Mouse (Mus musculus) thymus, adult 2 months (tissue): ENCODE measurements around the gene B3galt2. TPM values are rescaled to one million over a fixed set of nuclear protein-coding genes. Genes with fewer than 3 reads are reported as not detected.
A peak's percentile ranks its signal among the peaks of the same experiment; 100 is the strongest.

ENCODE experiments used
- DNase-seq: peaks from one replicate; pipeline ENCODE4 v3.0.0; 2021
- H3K27ac ChIP-seq: fragments of 200-500 bp; 2 replicates; pipeline ENCODE4 v1.5.1; 2012; ENCODE audit warnings: low read length, control low read depth; ENCODE audit not compliant: control insufficient read depth, insufficient read depth
- H3K27me3 ChIP-seq: fragments of 200-500 bp; 2 replicates; pipeline ENCODE4 v1.6.1; 2012; ENCODE audit warnings: mild to moderate bottlenecking, low read length, moderate library complexity, mixed read lengths; ENCODE audit not compliant: control insufficient read depth, insufficient read depth
- H3K36me3 ChIP-seq: fragments of 200-500 bp; 2 replicates; pipeline ENCODE4 v1.6.1; 2012; ENCODE audit warnings: mild to moderate bottlenecking, low read length, moderate library complexity; ENCODE audit not compliant: control insufficient read depth, insufficient read depth
- H3K4me1 ChIP-seq: fragments of 200-500 bp; replicated peaks from 2 replicates; pipeline ENCODE4 v1.6.1; 2012; ENCODE audit warnings: low read length; ENCODE audit not compliant: control insufficient read depth, insufficient read depth
- H3K4me3 ChIP-seq: fragments of 200-500 bp; 2 replicates; pipeline ENCODE4 v1.5.1; 2012; ENCODE audit warnings: mild to moderate bottlenecking, low read length, control low read depth, moderate library complexity; ENCODE audit not compliant: control insufficient read depth, insufficient read depth
- CTCF ChIP-seq: fragments of 200-500 bp; IDR thresholded peaks from 2 replicates; pipeline ENCODE4 v1.5.1; 2012; ENCODE audit warnings: mild to moderate bottlenecking, control low read depth, low read length, moderate library complexity, borderline replicate concordance; ENCODE audit not compliant: control insufficient read depth, poor library complexity, insufficient read depth; ENCODE audit errors: extremely low read depth
- POLR2A ChIP-seq: fragments of 200-500 bp; IDR thresholded peaks from 2 replicates; pipeline ENCODE4 v1.6.1; 2012; ENCODE audit warnings: mild to moderate bottlenecking, low read length, control low read depth, moderate library complexity; ENCODE audit not compliant: control insufficient read depth, poor library complexity, insufficient read depth; ENCODE audit errors: extremely low read depth
- WGBS: fragments of 180-500 bp; shearing (Covaris S2); methylation state at CpG from one replicate; pipeline ENCODE4 v1.1.7; 2018; 5-methylcytosine and 5-hydroxymethylcytosine counted together
- polyA plus RNA-seq: library from polyadenylated mRNA; depleted of rRNA; stranded (reverse); fragments of >200 nt; gene quantifications from 2 replicates; pipeline ENCODE4 v1.2.3, GENCODE M21; 2012; rRNA removed

B3galt2 gene
- polyA plus RNA-seq, result 0.22 and 0.24 TPM in 2 replicates

DNA sequence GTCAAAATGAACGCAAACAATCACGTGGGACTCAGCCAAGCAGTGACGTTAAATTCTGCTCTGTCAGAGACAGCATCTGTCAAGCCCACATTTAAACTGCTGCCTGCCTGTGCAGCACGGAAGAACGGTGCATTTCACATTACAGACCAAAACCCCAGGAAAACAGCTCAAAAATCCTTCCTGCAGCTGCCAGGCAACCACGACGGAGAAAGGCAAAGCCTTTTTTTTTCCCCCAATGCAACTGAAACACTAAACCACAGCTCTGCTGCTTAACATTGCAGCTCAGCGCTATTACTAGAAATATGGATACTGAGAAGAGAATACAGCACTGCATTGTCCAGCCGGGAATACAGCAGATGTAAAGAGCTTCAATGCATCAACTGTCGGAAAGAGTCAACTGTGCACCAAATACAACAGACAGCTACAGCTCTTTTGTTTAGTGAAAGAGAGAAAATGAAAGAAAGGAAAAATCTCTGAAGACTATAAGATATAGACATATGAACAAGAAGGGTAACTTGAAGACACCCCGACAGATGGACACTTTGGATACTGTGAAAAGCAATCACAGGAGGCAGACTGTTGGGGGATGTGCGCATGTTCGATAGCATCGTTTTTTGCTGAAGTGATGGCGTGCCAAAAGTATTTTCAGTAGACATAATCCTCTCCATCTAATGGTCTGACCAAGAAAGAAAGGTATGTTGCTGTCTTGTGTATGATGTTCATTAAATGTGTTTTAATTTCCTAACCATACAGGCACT lies at the start of gene B3galt2:
B3galt2 (plus strand) TSS at position 15 of the 758 bp plus-strand sequence.
- 26% methylated on average over 15 of the region's 15 CpGs for WGBS
- 0 out of 2 replicates have a peak, but pooled peaks cover 2% of the 10 kb centered on the region for H3K4me1 ChIP-seq
- no peaks in the 10 kb centered on the region for H3K27me3 ChIP-seq
- TF ChIP-seq POLR2A (no peak), CTCF (no peak)
- peak within 1 kb of the TSS; percentile 6 for H3K27ac ChIP-seq
- DNase-seq, result peak; percentile 35
- H3K4me3 ChIP-seq, result peak within 1 kb of the TSS; percentile 1; the same call in 1 of the 2 replicates
- no peaks in the 10 kb centered on the region for H3K36me3 ChIP-seq

DNA sequence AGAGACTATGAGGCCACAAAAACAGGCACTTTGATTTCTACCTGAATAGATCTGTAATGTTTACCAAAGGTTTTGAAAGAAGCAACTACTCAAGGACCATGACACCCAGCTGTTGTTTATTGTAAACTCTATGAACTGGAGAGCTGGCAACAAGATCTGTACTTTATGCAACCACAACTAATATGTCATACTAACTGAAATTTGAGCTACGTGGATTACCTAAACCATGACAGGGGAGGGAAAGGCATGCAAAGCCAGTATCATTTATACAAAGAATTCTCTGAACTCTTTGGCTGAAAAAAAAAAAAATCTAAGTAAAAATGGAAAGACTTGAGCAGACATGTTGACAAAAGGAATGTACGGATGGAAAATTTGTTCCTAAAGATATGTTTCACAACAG lies 43.6 kb upstream of the B3galt2 start:
- Histone ChIP-seq H3K4me3 (no peak overlapping the region), H3K36me3 (no peaks in the 10 kb centered on the region), H3K27me3 (no peaks in the 10 kb centered on the region), H3K27ac (no peak overlapping the region), H3K4me1 (no peaks in the 10 kb centered on the region)
- TF ChIP-seq CTCF (no peak), POLR2A (no peak)
- DNase-seq, result no peak
- WGBS, result 94% methylated on average over 2 of the region's 2 CpGs

DNA sequence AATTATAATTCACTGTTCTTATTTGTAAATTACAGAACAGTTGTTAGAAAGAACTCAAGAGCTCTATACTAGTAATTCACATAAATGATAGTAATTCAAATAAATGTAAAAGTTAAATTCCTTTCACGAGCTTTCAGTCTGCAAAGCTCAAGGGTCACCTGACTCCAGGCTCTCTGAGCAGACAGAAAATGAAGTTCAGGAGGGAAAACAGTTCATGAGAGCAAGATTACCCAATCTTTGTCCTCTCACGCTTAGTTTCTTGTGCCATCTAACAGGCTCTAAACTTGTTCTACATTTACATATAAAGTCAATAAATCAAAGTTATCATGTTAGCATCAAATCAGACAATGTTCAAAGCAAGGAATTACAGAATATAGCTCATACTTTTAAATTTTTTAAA lies 31.6 kb upstream of the B3galt2 start:
- no peak overlapping the region for H3K27ac ChIP-seq
- DNase-seq, result no peak
- no peaks in the 10 kb centered on the region for H3K27me3 ChIP-seq
- H3K4me3 ChIP-seq, result no peak overlapping the region
- 93% methylated on average over 2 of the region's 2 CpGs for WGBS
- no peak for TF ChIP-seq CTCF
- no peak for TF ChIP-seq POLR2A
- H3K4me1 ChIP-seq, result no peaks in the 10 kb centered on the region
- peaks cover 3% of the 10 kb centered on the region; the same call in 1 of the 2 replicates for H3K36me3 ChIP-seq

DNA sequence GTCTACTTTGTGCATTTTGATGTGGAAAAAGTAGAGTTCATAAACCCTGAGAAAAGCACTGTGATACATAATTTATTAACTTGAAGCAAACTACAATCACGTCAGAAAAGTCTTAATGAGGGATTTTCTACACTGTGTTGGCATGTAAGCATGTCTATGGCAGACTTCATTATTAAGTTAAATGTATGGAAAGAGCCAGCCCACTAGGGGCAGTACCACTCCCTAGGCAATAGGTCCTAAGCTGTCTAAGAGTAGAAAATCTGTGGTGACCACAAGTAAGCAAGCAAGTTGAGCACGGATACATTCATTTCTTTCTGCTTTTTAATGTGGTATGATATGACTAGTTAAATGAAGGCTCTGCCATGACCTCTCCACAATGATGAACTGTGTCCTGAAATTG lies 27.6 kb upstream of the B3galt2 start:
- H3K4me1 ChIP-seq, result no peaks in the 10 kb centered on the region
- H3K4me3 ChIP-seq, result no peak overlapping the region
- no peak overlapping the region for H3K27ac ChIP-seq
- 96% methylated on average over 2 of the region's 2 CpGs for WGBS
- no peaks in the 10 kb centered on the region for H3K27me3 ChIP-seq
- H3K36me3 ChIP-seq, result peaks cover 12% of the 10 kb centered on the region; the same call in 1 of the 2 replicates
- TF ChIP-seq CTCF (no peak), POLR2A (no peak)
- no peak for DNase-seq

- TF ChIP-seq POLR2A, result no peak
- TF ChIP-seq CTCF, result no peak
- 91% methylated on average over 2 of the region's 2 CpGs for WGBS
- DNase-seq, result no peak
These were observed 20.7 kb upstream of the B3galt2 start for GRCm38 (mm10) chr1:143619760-143620159.

DNA sequence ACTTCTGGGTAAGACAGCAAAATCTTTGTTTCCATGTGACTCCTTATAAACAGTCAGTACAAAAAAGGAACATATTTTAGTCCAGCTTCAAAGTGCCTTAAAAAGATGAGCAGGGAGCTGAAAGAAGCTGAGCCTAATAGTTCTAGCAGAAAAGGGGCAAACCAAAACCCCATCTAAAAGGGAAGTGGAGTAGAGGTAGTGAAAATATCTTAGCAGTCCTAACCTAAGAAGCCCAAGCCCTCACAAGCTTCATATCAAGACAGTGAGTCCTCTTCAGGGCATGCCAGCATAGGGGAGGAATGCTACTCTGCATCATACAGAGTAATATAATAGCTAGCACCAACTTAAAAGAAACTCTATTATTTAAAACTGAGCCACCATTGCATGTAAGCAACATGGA lies 18.5 kb upstream of the B3galt2 start:
- H3K4me1 ChIP-seq, result no peaks in the 10 kb centered on the region
- H3K27ac ChIP-seq, result no peak overlapping the region
- H3K4me3 ChIP-seq, result no peak overlapping the region
- TF ChIP-seq CTCF (no peak), POLR2A (no peak)
- H3K27me3 ChIP-seq, result no peaks in the 10 kb centered on the region
- peaks cover 14% of the 10 kb centered on the region; the same call in 1 of the 2 replicates for H3K36me3 ChIP-seq
- DNase-seq, result no peak

More at GRCm38 (mm10) chr1:143619760-143620159, 20.7 kb upstream of the B3galt2 start:
- Histone ChIP-seq H3K27me3 (no peaks in the 10 kb centered on the region), H3K4me1 (no peaks in the 10 kb centered on the region), H3K4me3 (no peak overlapping the region), H3K27ac (no peak overlapping the region), H3K36me3 (peaks cover 9% of the 10 kb centered on the region; the same call in 1 of the 2 replicates)

DNA sequence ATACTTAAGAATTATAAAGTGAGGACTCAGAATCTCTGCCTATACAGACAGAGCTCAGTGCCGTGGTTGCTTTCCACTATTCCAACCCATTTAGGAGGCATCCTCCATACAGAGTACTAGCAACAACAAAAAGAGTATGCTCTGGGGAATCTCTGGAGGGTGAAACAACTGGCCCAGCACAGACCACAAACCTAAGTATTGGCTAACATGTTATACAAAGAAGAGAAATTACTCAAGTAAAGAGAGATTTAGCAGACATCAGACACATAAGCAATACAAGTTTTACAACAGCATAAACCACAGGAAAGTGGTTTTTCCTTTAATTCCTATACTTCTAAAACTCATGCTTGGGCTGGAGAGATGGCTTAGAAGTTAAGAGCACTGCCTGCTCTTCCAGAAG lies 17.8 kb upstream of the B3galt2 start:
- DNase-seq, result no peak
- peaks cover 16% of the 10 kb centered on the region; the same call in 1 of the 2 replicates for H3K36me3 ChIP-seq
- H3K4me3 ChIP-seq, result no peak overlapping the region
- TF ChIP-seq POLR2A, result no peak
- TF ChIP-seq CTCF, result no peak
- 93% methylated on average over 1 of the region's 1 CpGs for WGBS
- no peaks in the 10 kb centered on the region for H3K4me1 ChIP-seq
- no peak overlapping the region for H3K27ac ChIP-seq
- H3K27me3 ChIP-seq, result no peaks in the 10 kb centered on the region
